Comparison of ENCODE assay signal across 9 mouse cellular contexts in genomic region chr10:38908277-38908676, GRCm38 (mm10). TPM values are rescaled to one million over a fixed set of nuclear protein-coding genes. Genes with fewer than 3 reads are reported as not detected.
A peak's percentile ranks its signal among the peaks of the same experiment; 100 is the strongest.
DNase-seq lines count a peak whose midpoint lies in the region; ATAC-seq and TF ChIP-seq lines count a peak whose summit lies in the region.
"Had no signal": no experiment of that assay in that cellular context is flagged by ENCODE, and none has a peak within 500 bp of the region (broad histone marks: within the 10 kb centered on the region; RNA-seq: fewer than 3 reads in every experiment).

No protein-coding gene starts in this region.

- 0 out of 2 replicates have a peak, but pooled peaks cover 6% of the 10 kb centered on the region for H3K4me1 ChIP-seq in midbrain, embryonic 10.5 days
- no peaks in the 10 kb centered on the region for H3K4me1 ChIP-seq in midbrain, embryonic 11.5 days (ENCODE audit: control insufficient read depth, insufficient read depth, low read length)
- no peaks in the 10 kb centered on the region; the same call in 1 of the 2 replicates for H3K4me1 ChIP-seq in hindbrain, embryonic 15.5 days (replicated peaks)
- no peaks in the 10 kb centered on the region for H3K4me1 ChIP-seq in thymus, adult 2 months (replicated peaks; ENCODE audit: control insufficient read depth, insufficient read depth, low read length)

- TF ChIP-seq CTCF in thymus, adult 2 months (IDR thresholded peaks at IDR 0.05; ENCODE audit: borderline replicate concordance, control insufficient read depth, extremely low read depth, insufficient read depth, low read length, poor library complexity), result no peak

- no peak for TF ChIP-seq POLR2A in thymus, adult 2 months (IDR thresholded peaks at IDR 0.05; ENCODE audit: control insufficient read depth, extremely low read depth, insufficient read depth, low read length, poor library complexity)

- WGBS in midbrain, embryonic 10.5 days, result 58% methylated on average over 9 of the region's 9 CpGs
- 55% methylated on average over 9 of the region's 9 CpGs for WGBS in midbrain, embryonic 11.5 days
- WGBS in hindbrain, embryonic 15.5 days, result 56% methylated on average over 9 of the region's 9 CpGs
- WGBS in thymus, adult 2 months, result 91% methylated on average over 9 of the region's 9 CpGs

- H3K27ac ChIP-seq in midbrain, embryonic 10.5 days (replicated peaks), result peak overlapping the region; percentile 46; the same call in 1 of the 2 replicates
- no peak overlapping the region for H3K27ac ChIP-seq in midbrain, embryonic 11.5 days (ENCODE audit: low read depth, low read length)
- peak overlapping the region; percentile 53 for H3K27ac ChIP-seq in hindbrain, embryonic 15.5 days (replicated peaks)
- no peak overlapping the region for H3K27ac ChIP-seq in thymus, adult 2 months (ENCODE audit: control insufficient read depth, insufficient read depth, low read length)

- H3K27me3 ChIP-seq in midbrain, embryonic 10.5 days (ENCODE audit: low read depth, poor library complexity, severe bottlenecking), result no peaks in the 10 kb centered on the region
- no peaks in the 10 kb centered on the region for H3K27me3 ChIP-seq in midbrain, embryonic 11.5 days (ENCODE audit: control insufficient read depth, insufficient read depth, low read length)
- no peaks in the 10 kb centered on the region for H3K27me3 ChIP-seq in hindbrain, embryonic 15.5 days
- no peaks in the 10 kb centered on the region for H3K27me3 ChIP-seq in thymus, adult 2 months (ENCODE audit: control insufficient read depth, insufficient read depth, low read length)

- no peak for ATAC-seq in midbrain, embryonic 11.5 days (ENCODE audit: low FRiP score)
- peak; percentile 66; the same call in 1 of the 2 replicates for ATAC-seq in hindbrain, embryonic 15.5 days (ENCODE audit: low FRiP score, low read depth)

- H3K9me3 ChIP-seq in midbrain, embryonic 10.5 days (replicated peaks), result no peaks in the 10 kb centered on the region
- no peaks in the 10 kb centered on the region for H3K9me3 ChIP-seq in midbrain, embryonic 11.5 days (ENCODE audit: control insufficient read depth, low read length)
- H3K9me3 ChIP-seq in hindbrain, embryonic 15.5 days, result no peaks in the 10 kb centered on the region
- H3K9me3 ChIP-seq: G1E had no signal

- no peaks in the 10 kb centered on the region for H3K36me3 ChIP-seq in midbrain, embryonic 10.5 days
- H3K36me3 ChIP-seq in midbrain, embryonic 11.5 days (ENCODE audit: control insufficient read depth, insufficient read depth, low read length), result no peaks in the 10 kb centered on the region
- H3K36me3 ChIP-seq in hindbrain, embryonic 15.5 days, result no peaks in the 10 kb centered on the region
- no peaks in the 10 kb centered on the region for H3K36me3 ChIP-seq in thymus, adult 2 months (ENCODE audit: control insufficient read depth, insufficient read depth, low read length)
- H3K36me3 ChIP-seq: G1E had no signal

- DNase-seq in midbrain, embryonic 10.5 days (ENCODE audit: low spot score), result no peak
- DNase-seq in midbrain, embryonic 11.5 days (ENCODE audit: low spot score, missing footprints), result no peak
- DNase-seq in frontal cortex, postnatal 36 days (ENCODE audit: low spot score in 2 of 2), result peak; percentile 75 to 88
- DNase-seq in layer of hippocampus, postnatal 14 days (ENCODE audit: low spot score in 2 of 2), result peak; percentile 39 to 54
- DNase-seq in lung, postnatal 36 days, result peak; percentile 74
- DNase-seq in telencephalon, adult 2 months (ENCODE audit: low read depth, low spot score), result peak; percentile 90
- no peak for DNase-seq in thymus, adult 2 months

- H3K9ac ChIP-seq in midbrain, embryonic 11.5 days (ENCODE audit: low read length), result no peak overlapping the region
- H3K9ac ChIP-seq in hindbrain, embryonic 15.5 days, result no peak overlapping the region

- H3K4me3 ChIP-seq in midbrain, embryonic 10.5 days, result no peak overlapping the region
- no peak overlapping the region for H3K4me3 ChIP-seq in midbrain, embryonic 11.5 days (ENCODE audit: low read depth, low read length)
- no peak overlapping the region for H3K4me3 ChIP-seq in hindbrain, embryonic 15.5 days
- H3K4me3 ChIP-seq in thymus, adult 2 months (ENCODE audit: control insufficient read depth, insufficient read depth, low read length), result no peak overlapping the region

- no peak overlapping the region for H3K4me2 ChIP-seq in midbrain, embryonic 11.5 days
- no peak overlapping the region for H3K4me2 ChIP-seq in hindbrain, embryonic 15.5 days

RNA-seq across cellular contexts. Expression of gene Lama4, which starts 57.0 kb away (rescaled TPM):
- 10.8 and 13.9 TPM in 2 replicates for polyA plus RNA-seq in midbrain, embryonic 10.5 days (2016; fragmentation: Nextera tagmentation; extraction: Ambion mirVana)
- polyA plus RNA-seq in midbrain, embryonic 11.5 days (2014; fragmentation: Nextera tagmentation; extraction: Ambion mirVana), result 14.8 and 17.1 TPM in 2 replicates
- 23.0 and 25.4 TPM in 2 replicates for polyA plus RNA-seq in hindbrain, embryonic 15.5 days (2015; fragmentation: Nextera tagmentation; extraction: Ambion mirVana)
- total RNA-seq in layer of hippocampus, postnatal 14 days (2021), result 10 to 100 TPM; 11.4 to 14.5 TPM
- polyA plus RNA-seq in thymus, adult 2 months (2012; rRNA removed), result 5.6 and 6.6 TPM in 2 replicates
- polyA plus RNA-seq: G1E had no signal

Comparison
In these comparisons a context has a peak if more than half of its experiments do, and no peak if none do; other contexts are left out.
1. H3K27ac ChIP-seq: peak in midbrain, embryonic 10.5 days (single experiment) and hindbrain, embryonic 15.5 days (single experiment); none in midbrain, embryonic 11.5 days (single experiment) and thymus, adult 2 months (single experiment).
2. DNase-seq: peak in frontal cortex, postnatal 36 days (2 of 2), layer of hippocampus, postnatal 14 days (2 of 2), lung, postnatal 36 days (single experiment) and telencephalon, adult 2 months (single experiment); none in midbrain, embryonic 10.5 days (single experiment), midbrain, embryonic 11.5 days (single experiment) and thymus, adult 2 months (single experiment).